Mouse (Mus musculus) ES-E14 (cell line): ENCODE measurements around the gene Gal3st4. TPM values are rescaled to one million over a fixed set of nuclear protein-coding genes. Genes with fewer than 3 reads are reported as not detected.

Experiments used
- DNase-seq: peaks from one replicate; pipeline ENCODE4 v3.0.0-alpha.2; 2013; ENCODE audit warnings: low read depth, low spot score
- H3K27ac ChIP-seq: 2 replicates; pipeline ENCODE4 v1.5.1; 2012; ENCODE audit warnings: low read depth, mild to moderate bottlenecking, low read length, moderate library complexity, mixed read lengths; ENCODE audit not compliant: poor library complexity, insufficient read depth, severe bottlenecking
- H3K36me3 ChIP-seq: 2 replicates; pipeline ENCODE4 v1.6.1; 2012; ENCODE audit warnings: mild to moderate bottlenecking, low read length, moderate library complexity, mixed read lengths; ENCODE audit not compliant: control insufficient read depth, poor library complexity, insufficient read depth, severe bottlenecking
- H3K4me1 ChIP-seq, 2 experiments: fragments of 150-350 bp in 1 of 2; sonication (generic) in 1 of 2; 2 replicates each; pipeline ENCODE4 v1.6.1; 2012; ENCODE audit warnings: low read length in 2 of 2, mild to moderate bottlenecking in 1 of 2, mixed read lengths in 1 of 2; ENCODE audit not compliant: control insufficient read depth in 2 of 2, insufficient read depth in 2 of 2, poor library complexity in 1 of 2
- H3K4me3 ChIP-seq, 2 experiments: fragments of 150-350 bp in 1 of 2; sonication (generic) in 1 of 2; 2 replicates each; pipeline ENCODE4 v1.5.1; 2012; ENCODE audit warnings: low read length in 2 of 2, low read depth in 1 of 2, mild to moderate bottlenecking in 1 of 2, mixed read lengths in 1 of 2; ENCODE audit not compliant: insufficient read depth in 1 of 2, poor library complexity in 1 of 2, severe bottlenecking in 1 of 2
- H3K9ac ChIP-seq: 2 replicates; pipeline ENCODE4 v1.6.1; 2012; ENCODE audit warnings: low read depth, mild to moderate bottlenecking, low read length, mixed read lengths; ENCODE audit not compliant: poor library complexity, insufficient read depth, severe bottlenecking
- H3K9me3 ChIP-seq: fragments of 150-350 bp; sonication (generic); 2 replicates; pipeline ENCODE4 v1.6.1; 2012; ENCODE audit warnings: low read depth, mild to moderate bottlenecking, low read length; ENCODE audit not compliant: control insufficient read depth, insufficient read depth
- CHD2 ChIP-seq: IDR thresholded peaks from 2 replicates; pipeline ENCODE4 v1.6.1; 2014; ENCODE audit warnings: mild to moderate bottlenecking, low read depth, low read length, inconsistent platforms
- HCFC1 ChIP-seq: IDR thresholded peaks from 2 replicates; pipeline ENCODE4 v1.6.1; 2012; ENCODE audit warnings: low read length, inconsistent platforms, borderline replicate concordance; ENCODE audit not compliant: insufficient read depth
- MAFK ChIP-seq: IDR thresholded peaks from 2 replicates; pipeline ENCODE4 v1.6.1; 2014; ENCODE audit warnings: mild to moderate bottlenecking, low read depth, low read length, inconsistent platforms; ENCODE audit not compliant: insufficient read depth
- ZC3H11A ChIP-seq: IDR thresholded peaks from 2 replicates; pipeline ENCODE4 v1.6.1; 2012; ENCODE audit warnings: low read depth, mild to moderate bottlenecking, inconsistent platforms, low read length, borderline replicate concordance
- ZNF384 ChIP-seq: IDR thresholded peaks from 2 replicates; pipeline ENCODE4 v1.6.1; 2012; ENCODE audit warnings: low read depth, low read length, inconsistent platforms
- in situ Hi-C, 2 experiments: fragments of 600-800 bp; cut with MboI; formaldehyde crosslinking; loops; one replicate each; pipeline ENCODE4 v1.15.1; 2025; ENCODE audit warnings: low sequenced_read_pairs in 2 of 2, inconsistent platforms in 1 of 2; ENCODE audit not compliant: unreplicated experiment in 2 of 2
- total RNA-seq: library from RNA; depleted of rRNA; stranded (reverse); fragments of 300-350 nt; gene quantifications from 2 replicates; pipeline ENCODE4 v1.2.3, GENCODE M21; 2012

Gene Gal3st4
- total RNA-seq, 1 experiment = 0.94 TPM

DNA sequence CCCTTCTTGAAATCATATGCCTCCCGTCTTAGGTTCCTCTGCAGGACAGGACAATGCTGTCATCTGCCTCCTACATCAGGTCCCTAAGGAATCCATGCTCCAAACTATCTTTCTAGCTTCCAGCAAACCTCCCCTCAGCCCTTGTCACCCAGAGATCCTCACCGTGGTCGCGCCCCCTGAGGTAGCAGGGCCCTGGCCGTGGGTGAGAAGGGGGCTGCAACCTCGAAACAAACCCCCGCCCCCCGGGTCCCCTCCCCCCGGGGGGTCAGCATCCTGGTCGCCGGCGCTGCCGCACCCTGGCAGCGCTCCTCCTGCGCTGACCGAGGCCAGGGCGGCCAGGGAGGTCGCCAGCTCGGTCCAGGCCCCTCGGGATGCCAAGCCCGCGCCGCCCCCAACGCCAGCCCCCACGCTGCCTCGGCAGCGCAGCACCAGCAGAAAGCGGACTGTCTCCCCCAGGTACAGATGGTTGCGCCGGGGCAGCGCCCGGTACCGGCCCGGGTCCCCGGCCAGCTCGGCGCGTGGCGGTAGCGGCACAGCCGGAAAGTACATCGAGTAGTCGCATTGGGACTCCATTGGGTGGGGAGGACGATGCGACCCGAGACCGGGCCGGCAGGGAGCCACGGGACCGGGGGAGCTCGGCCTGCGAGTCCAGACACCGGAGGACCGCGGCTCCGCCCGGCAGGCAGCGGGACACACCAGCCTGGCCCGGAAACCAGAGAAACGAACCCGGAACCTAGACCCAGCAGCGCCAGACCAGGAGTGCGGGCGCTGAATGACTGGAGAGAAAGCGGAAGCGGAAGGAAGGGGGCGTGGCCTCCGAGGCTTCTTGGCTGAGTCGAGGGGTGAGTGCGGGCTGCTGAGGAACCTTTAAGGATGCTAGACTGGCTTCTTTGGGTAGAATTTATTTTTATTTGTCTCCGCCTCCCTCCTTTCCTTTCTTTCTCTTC lies 9.1 kb downstream of the Gal3st4 start, which contains the start of gene BC037034:
BC037034 (minus strand) TSS at position 774 of the 947 bp plus-strand sequence.
- Histone ChIP-seq H3K4me1 (peaks cover 0 to 3% of the 10 kb centered on the region in 2 experiments; a peak in 1 of 4 replicates), H3K9me3 (no peaks in the 10 kb centered on the region), H3K36me3 (peaks cover 27% of the 10 kb centered on the region), H3K4me3 (peak within 1 kb of the TSS; percentile 96 to 97), H3K27ac (no peak within 1 kb of the TSS), H3K9ac (peak within 1 kb of the TSS; percentile 83)
- in situ Hi-C loops = no loop called here
- TF ChIP-seq CHD2 (no peak), HCFC1 (0 out of 2 replicates have a peak, but pooled peaks have one; percentile 54)
- DNase-seq = peak; percentile 87

DNA sequence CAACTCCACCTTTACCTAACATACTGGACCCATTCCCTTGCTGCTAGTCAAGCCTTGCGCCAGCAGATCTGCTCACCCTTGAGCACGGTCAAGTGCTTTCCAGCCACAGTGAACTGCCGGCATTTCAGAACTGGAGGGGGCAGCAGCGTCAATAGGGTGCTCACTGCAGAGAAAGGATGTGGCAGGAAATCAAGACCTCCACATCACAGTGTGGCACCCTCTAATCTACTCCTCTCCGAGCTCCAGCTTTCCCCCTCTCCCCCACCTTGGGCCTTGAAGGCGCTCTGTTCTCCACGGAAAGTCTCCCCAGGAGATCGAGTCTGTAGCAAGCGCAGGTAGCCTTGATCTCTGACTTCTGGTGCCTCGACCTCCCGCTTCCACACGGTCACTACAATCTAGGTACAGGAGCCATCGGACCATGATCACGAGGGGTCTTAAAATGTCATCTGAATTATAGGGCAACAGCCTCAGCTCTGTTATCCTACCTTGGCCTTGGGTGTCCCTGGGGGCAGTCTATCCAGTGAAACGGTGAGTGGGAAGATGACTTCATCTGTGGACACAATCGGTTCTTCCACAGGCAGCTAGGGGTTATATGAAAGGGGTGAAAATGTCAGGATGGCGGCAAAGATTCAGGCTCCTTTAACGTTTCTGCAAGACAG lies 9.9 kb downstream of the Gal3st4 start:
- H3K27ac ChIP-seq = no peak overlapping the region
- no peak for TF ChIP-seq MAFK
- TF ChIP-seq ZNF384 = no peak
- no peak for TF ChIP-seq HCFC1
- no peak for TF ChIP-seq CHD2
- no peak for TF ChIP-seq ZC3H11A
- in situ Hi-C loops = no loop called here
- H3K9ac ChIP-seq = peak overlapping the region; percentile 83; the same call in 1 of the 2 replicates
- H3K4me3 ChIP-seq = peak overlapping the region; percentile 96 to 97
- H3K4me1 ChIP-seq = peaks cover 0 to 3% of the 10 kb centered on the region in 2 experiments; a peak in 1 of 4 replicates
- no peak for DNase-seq
- no peaks in the 10 kb centered on the region for H3K9me3 ChIP-seq
- peaks cover 29% of the 10 kb centered on the region for H3K36me3 ChIP-seq

DNA sequence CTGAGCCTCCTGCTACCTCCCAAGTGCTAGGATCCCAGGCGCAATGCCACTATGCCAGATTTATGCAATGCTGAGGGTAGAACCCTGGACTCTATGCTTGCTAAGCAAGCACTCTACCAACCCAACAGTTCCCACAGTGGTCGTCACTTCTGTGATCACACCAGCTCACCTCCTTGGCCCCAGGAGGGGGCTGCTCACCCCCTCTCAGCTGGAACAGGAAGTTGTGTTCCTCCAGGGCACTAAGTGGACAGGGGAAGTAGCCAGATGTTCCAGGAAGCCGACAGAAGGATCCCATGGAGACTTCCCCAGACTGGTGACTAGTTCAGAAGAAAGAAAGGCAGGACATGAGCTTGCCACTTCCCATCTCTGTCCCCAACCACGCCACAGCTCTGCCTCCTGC lies 10.6 kb downstream of the Gal3st4 start:
- no peak overlapping the region for H3K4me3 ChIP-seq
- TF ChIP-seq ZC3H11A = no peak
- no peak for TF ChIP-seq MAFK
- TF ChIP-seq ZNF384 = no peak
- TF ChIP-seq CHD2 = no peak
- H3K4me1 ChIP-seq = peaks cover 0 to 3% of the 10 kb centered on the region in 2 experiments; a peak in 1 of 4 replicates
- H3K27ac ChIP-seq = no peak overlapping the region
- in situ Hi-C loops = no loop called here
- no peak overlapping the region for H3K9ac ChIP-seq
- H3K9me3 ChIP-seq = no peaks in the 10 kb centered on the region
- DNase-seq = no peak
- H3K36me3 ChIP-seq = peaks cover 32% of the 10 kb centered on the region

DNA sequence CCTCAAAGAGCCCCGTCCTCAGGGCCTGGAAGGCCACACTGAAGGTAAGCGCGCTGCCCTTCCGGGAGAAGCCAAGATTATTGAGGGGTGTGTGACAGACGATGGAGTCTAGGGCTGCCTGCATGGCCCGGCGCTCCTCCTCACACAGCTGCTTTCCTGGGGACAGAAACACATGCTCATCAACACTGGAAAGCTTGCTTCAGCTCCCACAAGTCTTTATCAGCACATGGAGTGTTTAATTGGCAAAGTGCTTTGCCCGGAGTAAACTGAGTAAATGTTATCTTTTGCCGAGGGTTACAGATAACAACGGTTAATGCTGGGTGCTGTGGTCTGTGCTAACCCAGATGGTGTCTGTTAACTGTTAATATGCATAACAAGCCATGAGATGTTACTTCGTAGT lies 11.8 kb downstream of the Gal3st4 start:
- in situ Hi-C loops = no loop called here
- TF ChIP-seq ZC3H11A = no peak
- TF ChIP-seq MAFK = no peak
- TF ChIP-seq ZNF384 = no peak
- no peak for TF ChIP-seq HCFC1
- no peak for TF ChIP-seq CHD2
- Histone ChIP-seq H3K27ac (no peak overlapping the region), H3K36me3 (peaks cover 32% of the 10 kb centered on the region), H3K9ac (no peak overlapping the region), H3K4me1 (peaks cover 0 to 5% of the 10 kb centered on the region in 2 experiments; a peak in 1 of 4 replicates), H3K4me3 (no peak overlapping the region), H3K9me3 (no peaks in the 10 kb centered on the region)
- DNase-seq = no peak
